Mouse (Mus musculus): Measurements from ENCODE around the gene Fam57b.

- TF ChIP-seq CTCF (IDR thresholded peaks at IDR 0.05; ENCODE audit: low read depth, low read length) (no peak), GATA1 (IDR thresholded peaks at IDR 0.05; ENCODE audit: borderline replicate concordance, low read length) (no peak), TAL1 (conservative IDR thresholded peaks at IDR 0.05; ENCODE audit: low read depth, low read length) (no peak), POLR2AphosphoS5 (IDR thresholded peaks at IDR 0.05; ENCODE audit: insufficient replicate concordance, low read depth, low read length) (no peak; the same call in 1 of the 2 replicates)
Measured at GRCm38 (mm10) chr7:126782693-126783092, 14.8 kb upstream of the Fam57b start.

All from G1E (cell line).